Mouse (Mus musculus) limb, embryonic 14.5 days (tissue): ENCODE measurements around the gene Galnt10. TPM values are rescaled to one million over a fixed set of nuclear protein-coding genes. Genes with fewer than 3 reads are reported as not detected.

Source experiments
- ATAC-seq: fragments of 200-750 bp; cut with Nextera tagmentation; 2 replicates; pipeline ENCODE4 v1.8.0; 2017; ENCODE audit warnings: low read depth, moderate number of reproducible peaks, moderate TSS enrichment; ENCODE audit not compliant: low FRiP score
- DNase-seq: peaks from one replicate; pipeline ENCODE4 v3.0.0-alpha.2; 2015; ENCODE audit warnings: low spot score
- H3K27ac ChIP-seq: fragments of 300-500 bp; sonication (generic); replicated peaks from 2 replicates; pipeline ENCODE4 v1.5.1; 2014; ENCODE audit warnings: low read depth, mild to moderate bottlenecking, low read length, moderate library complexity, mixed read lengths
- H3K27me3 ChIP-seq: fragments of 300-500 bp; sonication (generic); 2 replicates; pipeline ENCODE4 v1.6.1; 2014; ENCODE audit warnings: low read length, mixed read lengths; ENCODE audit not compliant: control insufficient read depth, insufficient read depth
- H3K36me3 ChIP-seq: fragments of 300-500 bp; sonication (generic); 2 replicates; pipeline ENCODE4 v1.6.1; 2014; ENCODE audit warnings: mild to moderate bottlenecking, low read length, moderate library complexity, mixed read lengths; ENCODE audit not compliant: control insufficient read depth, insufficient read depth
- H3K4me1 ChIP-seq: fragments of 300-500 bp; sonication (generic); 2 replicates; pipeline ENCODE4 v1.6.1; 2014; ENCODE audit warnings: antibody characterized with exemption, low read length, mixed read lengths; ENCODE audit not compliant: control insufficient read depth, insufficient read depth
- H3K4me2 ChIP-seq: fragments of 300-500 bp; sonication (generic); replicated peaks from 2 replicates; pipeline ENCODE4 v1.6.1; 2014; ENCODE audit warnings: low read depth, mild to moderate bottlenecking, low read length, moderate library complexity; ENCODE audit not compliant: severe bottlenecking
- H3K4me3 ChIP-seq: fragments of 300-500 bp; sonication (generic); replicated peaks from 2 replicates; pipeline ENCODE4 v1.5.1; 2014; ENCODE audit warnings: low read length
- H3K9ac ChIP-seq: fragments of 300-500 bp; sonication (generic); 2 replicates; pipeline ENCODE4 v1.6.1; 2014; ENCODE audit warnings: mild to moderate bottlenecking, low read depth, low read length, moderate library complexity; ENCODE audit not compliant: severe bottlenecking
- H3K9me3 ChIP-seq: fragments of 300-500 bp; sonication (generic); 2 replicates; pipeline ENCODE4 v1.6.1; 2016; ENCODE audit warnings: low read length; ENCODE audit not compliant: control insufficient read depth
- POLR2A ChIP-seq: fragments of 200-500 bp; IDR thresholded peaks from 2 replicates; pipeline ENCODE4 v1.8.0; 2012; ENCODE audit warnings: inconsistent platforms, mild to moderate bottlenecking, moderate library complexity, borderline replicate concordance; ENCODE audit not compliant: insufficient read depth, insufficient read length; ENCODE audit errors: extremely low read depth
- WGBS: fragments of 180-500 bp; shearing (Covaris S2); extraction: QIAGEN DNeasy Blood & Tissue Kit; methylation state at CpG from one replicate; pipeline ENCODE4 v1.1.7; 2014; 5-methylcytosine and 5-hydroxymethylcytosine counted together
- polyA plus RNA-seq, 2 experiments: library from polyadenylated mRNA; depleted of rRNA in 1 of 2; stranded (reverse) in 1 of 2; unstranded in 1 of 2; fragments of >200 nt; fragmentation: Nextera tagmentation in 1 of 2; extraction: Ambion mirVana in 1 of 2; gene quantifications; 2 replicates each; pipeline versions ENCODE4 v1.2.1 to v1.2.3; 2012 to 2014

Galnt10 gene
- polyA plus RNA-seq, 2 experiments: 24.4 to 26.5 TPM

- H3K4me2 ChIP-seq: no peak overlapping the region
- no peak for TF ChIP-seq POLR2A
- H3K27ac ChIP-seq: no peak overlapping the region
- no peaks in the 10 kb centered on the region for H3K27me3 ChIP-seq
- H3K4me3 ChIP-seq: no peak overlapping the region
- H3K4me1 ChIP-seq: peaks cover 10% of the 10 kb centered on the region
- no peaks in the 10 kb centered on the region for H3K36me3 ChIP-seq
- H3K9me3 ChIP-seq: no peaks in the 10 kb centered on the region
- DNase-seq (no peak), ATAC-seq (no peak)
- WGBS: 91% methylated on average over 19 of the region's 19 CpGs
- no peak overlapping the region for H3K9ac ChIP-seq
Measured at GRCm38 (mm10) chr11:57661492-57662229, 16.4 kb downstream of the Galnt10 start.

- H3K27me3 ChIP-seq: no peaks in the 10 kb centered on the region
- DNase-seq (no peak), ATAC-seq (no peak)
- H3K36me3 ChIP-seq: no peaks in the 10 kb centered on the region
- TF ChIP-seq POLR2A: no peak
- 85% methylated on average over 4 of the region's 4 CpGs for WGBS
- H3K9me3 ChIP-seq: no peaks in the 10 kb centered on the region
- no peak overlapping the region for H3K9ac ChIP-seq
- no peak overlapping the region for H3K27ac ChIP-seq
- no peak overlapping the region for H3K4me2 ChIP-seq
- peaks cover 4% of the 10 kb centered on the region; the same call in 1 of the 2 replicates for H3K4me1 ChIP-seq
- no peak overlapping the region for H3K4me3 ChIP-seq
Measured at GRCm38 (mm10) chr11:57662231-57662630, 17.0 kb downstream of the Galnt10 start.

GRCm38 (mm10) chr11:57663271-57663670, 18.0 kb downstream of the Galnt10 start:
- Histone ChIP-seq H3K27me3 (no peaks in the 10 kb centered on the region), H3K27ac (no peak overlapping the region), H3K4me3 (no peak overlapping the region), H3K4me1 (peaks cover 3% of the 10 kb centered on the region; the same call in 1 of the 2 replicates), H3K9ac (no peak overlapping the region), H3K9me3 (no peaks in the 10 kb centered on the region), H3K4me2 (no peak overlapping the region), H3K36me3 (no peaks in the 10 kb centered on the region)
- WGBS: 83% methylated on average over 12 of the region's 12 CpGs
- DNase-seq (no peak), ATAC-seq (no peak)
- TF ChIP-seq POLR2A: no peak

- no peak for DNase-seq
- H3K4me1 ChIP-seq: peaks cover 3% of the 10 kb centered on the region; the same call in 1 of the 2 replicates
- H3K27ac ChIP-seq: no peak overlapping the region
- H3K4me2 ChIP-seq: no peak overlapping the region
- H3K36me3 ChIP-seq: no peaks in the 10 kb centered on the region
- no peaks in the 10 kb centered on the region for H3K27me3 ChIP-seq
- WGBS: 74% methylated on average over 5 of the region's 5 CpGs
- H3K9ac ChIP-seq: no peak overlapping the region
- ATAC-seq: no peak
- no peak for TF ChIP-seq POLR2A
- no peaks in the 10 kb centered on the region for H3K9me3 ChIP-seq
- no peak overlapping the region for H3K4me3 ChIP-seq
Measured at GRCm38 (mm10) chr11:57664741-57665140, 19.5 kb downstream of the Galnt10 start.

GRCm38 (mm10) chr11:57668271-57668670, 23.0 kb downstream of the Galnt10 start:
- TF ChIP-seq POLR2A: no peak
- Histone ChIP-seq H3K27ac (no peak overlapping the region), H3K9me3 (no peaks in the 10 kb centered on the region), H3K9ac (no peak overlapping the region), H3K4me1 (peaks cover 19% of the 10 kb centered on the region), H3K4me3 (no peak overlapping the region), H3K27me3 (no peaks in the 10 kb centered on the region), H3K4me2 (no peak overlapping the region), H3K36me3 (no peaks in the 10 kb centered on the region)
- ATAC-seq (no peak), DNase-seq (no peak)
- WGBS: 87% methylated on average over 8 of the region's 8 CpGs
